Mouse (Mus musculus) embryonic fibroblast, embryonic 13.5 days (primary cell): ENCODE results near the gene Tbc1d2.

Experiments used
- CTCF ChIP-seq: IDR thresholded peaks from 2 replicates; pipeline ENCODE4 v1.5.1; 2011; ENCODE audit warnings: mild to moderate bottlenecking, control low read depth, low read length, moderate library complexity, borderline replicate concordance; ENCODE audit not compliant: insufficient read depth
- POLR2A ChIP-seq: IDR thresholded peaks from 2 replicates; pipeline ENCODE4 v1.6.1; 2011; ENCODE audit warnings: low read depth, mild to moderate bottlenecking, control low read depth, low read length, moderate library complexity

GRCm38 (mm10) chr4:46635702-46636430, 14.1 kb downstream of the Tbc1d2 start:
- TF ChIP-seq CTCF (no peak), POLR2A (no peak)
